Mouse (Mus musculus) ES-Bruce4 (cell line): Measurements from ENCODE around the gene Cfl1. TPM values are rescaled to one million over a fixed set of nuclear protein-coding genes. Genes with fewer than 3 reads are reported as not detected.
"Not testable (repeated sequence)": the region's sequence is repeated elsewhere in the genome, so short reads cannot be mapped to it uniquely, and the experiment has no call there.

Source experiments
- H3K27ac ChIP-seq: 2 replicates; pipeline ENCODE4 v1.5.1; 2012; ENCODE audit warnings: low read length, inconsistent platforms; ENCODE audit not compliant: insufficient read depth
- H3K27me3 ChIP-seq: 2 replicates; pipeline ENCODE4 v1.6.1; 2012; ENCODE audit warnings: mild to moderate bottlenecking, low read length, inconsistent platforms; ENCODE audit not compliant: control insufficient read depth, poor library complexity, insufficient read depth, severe bottlenecking
- H3K36me3 ChIP-seq: 2 replicates; pipeline ENCODE4 v1.6.1; 2012; ENCODE audit warnings: inconsistent platforms, mild to moderate bottlenecking, low read length, moderate library complexity; ENCODE audit not compliant: control insufficient read depth, poor library complexity, insufficient read depth, severe bottlenecking
- H3K4me1 ChIP-seq: one replicate; pipeline ENCODE4 v1.8.1; 2011; ENCODE audit warnings: low read length; ENCODE audit not compliant: control insufficient read depth, insufficient read depth
- H3K4me3 ChIP-seq: 2 replicates; pipeline ENCODE4 v1.5.1; 2011; ENCODE audit warnings: low read depth, mild to moderate bottlenecking, low read length
- H3K9ac ChIP-seq: 2 replicates; pipeline ENCODE4 v1.6.1; 2012; ENCODE audit warnings: low read depth, mild to moderate bottlenecking, inconsistent platforms; ENCODE audit not compliant: poor library complexity, severe bottlenecking
- H3K9me3 ChIP-seq: replicated peaks from 2 replicates; pipeline ENCODE4 v1.6.1; 2012; ENCODE audit warnings: mild to moderate bottlenecking, low read length, inconsistent platforms; ENCODE audit not compliant: control insufficient read depth, poor library complexity, insufficient read depth, severe bottlenecking
- CTCF ChIP-seq: IDR thresholded peaks from one replicate; pipeline ENCODE4 v1.8.1; 2011; ENCODE audit warnings: low read depth, low read length
- EP300 ChIP-seq: IDR thresholded peaks from 2 replicates; pipeline ENCODE4 v1.6.1; 2011; ENCODE audit warnings: low read depth, low read length; ENCODE audit not compliant: insufficient read depth
- POLR2A ChIP-seq: IDR thresholded peaks from one replicate; pipeline ENCODE4 v1.8.1; 2011; ENCODE audit warnings: low read length; ENCODE audit not compliant: insufficient read depth
- polyA plus RNA-seq: library from polyadenylated mRNA; stranded (reverse); fragments of >200 nt; gene quantifications from 2 replicates; pipeline ENCODE4 v1.2.4, GENCODE M21; 2011; ENCODE audit warnings: low read depth; ENCODE audit not compliant: missing spikeins, insufficient read depth, insufficient read length

Cfl1 gene
- polyA plus RNA-seq, 1 experiment = 878 TPM

GRCm38 (mm10) chr19:5490898-5491708 lies 848 bp downstream of the Cfl1 start:
- Histone ChIP-seq H3K9me3 (no peaks in the 10 kb centered on the region), H3K27me3 (no peaks in the 10 kb centered on the region), H3K36me3 (peaks cover 18% of the 10 kb centered on the region), H3K27ac (peak overlapping the region; percentile 79), H3K4me1 (peaks cover 5% of the 10 kb centered on the region), H3K4me3 (peak overlapping the region; percentile 85), H3K9ac (peak overlapping the region; percentile 58)
- TF ChIP-seq POLR2A (peak; percentile 84), CTCF (no peak), EP300 (no peak)

- Histone ChIP-seq H3K4me3 (no peak overlapping the region), H3K27me3 (no peaks in the 10 kb centered on the region), H3K27ac (no peak overlapping the region), H3K36me3 (peaks cover 18% of the 10 kb centered on the region), H3K9me3 (no peaks in the 10 kb centered on the region), H3K9ac (no peak overlapping the region), H3K4me1 (peaks cover 5% of the 10 kb centered on the region)
- TF ChIP-seq CTCF (no peak), EP300 (no peak), POLR2A (no peak)
These were observed 2.4 kb downstream of the Cfl1 start for GRCm38 (mm10) chr19:5492641-5493040.

GRCm38 (mm10) chr19:5493301-5493721 lies 3.1 kb downstream of the Cfl1 start:
- H3K27ac ChIP-seq, H3K9ac ChIP-seq, H3K27me3 ChIP-seq, H3K9me3 ChIP-seq, H3K4me3 ChIP-seq, H3K4me1 ChIP-seq: not testable (repeated sequence)
- H3K36me3 ChIP-seq = peaks cover 18% of the 10 kb centered on the region

- Histone ChIP-seq H3K9ac (no peak overlapping the region), H3K9me3 (no peaks in the 10 kb centered on the region), H3K36me3 (peaks cover 18% of the 10 kb centered on the region), H3K27me3 (no peaks in the 10 kb centered on the region), H3K27ac (no peak overlapping the region), H3K4me3 (no peak overlapping the region), H3K4me1 (peaks cover 5% of the 10 kb centered on the region)
- TF ChIP-seq CTCF (no peak), POLR2A (no peak)
These were observed 4.1 kb downstream of the Cfl1 start for GRCm38 (mm10) chr19:5494314-5494713.

GRCm38 (mm10) chr19:5495353-5496051 lies 5.2 kb downstream of the Cfl1 start:
- H3K27me3 ChIP-seq = no peaks in the 10 kb centered on the region
- peaks cover 5% of the 10 kb centered on the region for H3K4me1 ChIP-seq
- H3K9ac ChIP-seq = no peak overlapping the region
- H3K36me3 ChIP-seq = peaks cover 18% of the 10 kb centered on the region
- no peak for TF ChIP-seq EP300
- TF ChIP-seq POLR2A = no peak
- TF ChIP-seq CTCF = no peak
- no peak overlapping the region for H3K4me3 ChIP-seq
- H3K9me3 ChIP-seq = no peaks in the 10 kb centered on the region
- H3K27ac ChIP-seq = no peak overlapping the region

- TF ChIP-seq EP300 = no peak
- no peak for TF ChIP-seq CTCF
- TF ChIP-seq POLR2A = no peak
- Histone ChIP-seq H3K9ac (no peak overlapping the region), H3K27me3 (no peaks in the 10 kb centered on the region), H3K36me3 (peaks cover 18% of the 10 kb centered on the region), H3K27ac (no peak overlapping the region), H3K9me3 (no peaks in the 10 kb centered on the region), H3K4me1 (peaks cover 5% of the 10 kb centered on the region), H3K4me3 (no peak overlapping the region)
These were observed 5.8 kb downstream of the Cfl1 start for GRCm38 (mm10) chr19:5496052-5496370.
